Mouse (Mus musculus): Measurements from ENCODE around the gene Aebp2. TPM values are rescaled to one million over a fixed set of nuclear protein-coding genes. Genes with fewer than 3 reads are reported as not detected.

Gene Aebp2
- polyA plus RNA-seq, 1 experiment from 2014 or later: 9.2 TPM

GRCm38 (mm10) chr6:140611893-140612473 is 10.5 kb upstream of the Aebp2 start:
- Histone ChIP-seq H3K4me3 (no peak overlapping the region), H3K4me1 (no peaks in the 10 kb centered on the region), H3K36me3 (no peaks in the 10 kb centered on the region), H3K27me3 (ENCODE audit: low read depth, poor library complexity, severe bottlenecking) (no peaks in the 10 kb centered on the region), H3K27ac (no peak overlapping the region), H3K9me3 (replicated peaks) (no peaks in the 10 kb centered on the region)
- DNase-seq (ENCODE audit: low spot score): no peak
- WGBS: 88% methylated on average over 13 of the region's 13 CpGs

DNA sequence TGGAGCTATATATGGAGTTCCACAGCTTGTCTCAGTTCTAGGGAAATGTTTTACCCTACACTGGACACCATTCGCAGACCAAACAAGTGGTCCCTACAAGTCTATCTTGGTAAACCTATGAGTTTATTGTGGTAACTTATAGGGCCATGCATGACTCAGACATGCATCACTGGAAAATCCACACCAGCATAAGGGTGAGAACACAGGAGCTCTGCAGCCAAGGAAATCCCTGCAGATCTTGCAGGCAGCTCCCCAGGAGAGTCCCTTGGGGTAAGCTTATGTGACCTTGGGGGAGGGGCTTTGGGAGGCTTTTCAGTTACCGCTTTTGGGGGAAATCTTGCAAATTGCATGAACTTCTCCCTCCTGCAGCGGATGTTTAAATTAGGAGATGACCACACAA is 8.6 kb upstream of the Aebp2 start:
- Histone ChIP-seq H3K4me1 (no peaks in the 10 kb centered on the region), H3K36me3 (no peaks in the 10 kb centered on the region), H3K27ac (no peak overlapping the region), H3K9me3 (replicated peaks) (no peaks in the 10 kb centered on the region), H3K4me3 (no peak overlapping the region), H3K27me3 (ENCODE audit: low read depth, poor library complexity, severe bottlenecking) (no peaks in the 10 kb centered on the region)
- WGBS: 80% methylated on average over 3 of the region's 3 CpGs
- DNase-seq (ENCODE audit: low spot score): no peak

DNA sequence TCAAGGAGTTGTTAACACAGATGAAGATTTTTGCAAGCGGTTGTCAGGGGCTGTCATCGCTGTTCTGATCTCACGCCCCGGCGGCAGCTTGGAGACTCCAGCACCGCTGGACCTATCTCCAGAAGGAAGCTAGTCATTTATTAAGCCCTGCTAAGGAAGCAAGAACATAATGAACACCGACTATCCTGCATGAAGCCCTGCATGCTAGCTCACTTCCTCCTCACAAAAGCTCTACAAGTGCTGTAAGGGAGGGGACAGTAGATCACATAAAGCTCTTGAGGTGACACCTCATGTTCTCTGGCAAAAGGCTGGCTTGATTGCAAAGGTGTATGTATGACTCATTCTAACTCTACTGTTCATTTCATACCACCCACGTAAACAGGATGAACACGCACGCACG is 7.8 kb upstream of the Aebp2 start:
- H3K4me1 ChIP-seq: no peaks in the 10 kb centered on the region
- no peak overlapping the region for H3K27ac ChIP-seq
- no peaks in the 10 kb centered on the region for H3K27me3 ChIP-seq (ENCODE audit: low read depth, poor library complexity, severe bottlenecking)
- H3K36me3 ChIP-seq: no peaks in the 10 kb centered on the region
- no peaks in the 10 kb centered on the region for H3K9me3 ChIP-seq (replicated peaks)
- H3K4me3 ChIP-seq: no peak overlapping the region
- DNase-seq (ENCODE audit: low spot score): no peak
- 94% methylated on average over 11 of the region's 11 CpGs for WGBS

- no peak overlapping the region for H3K27ac ChIP-seq
- 61% methylated on average over 13 of the region's 13 CpGs for WGBS
These were observed 1.7 kb upstream of the Aebp2 start for GRCm38 (mm10) chr6:140620531-140621349.

DNA sequence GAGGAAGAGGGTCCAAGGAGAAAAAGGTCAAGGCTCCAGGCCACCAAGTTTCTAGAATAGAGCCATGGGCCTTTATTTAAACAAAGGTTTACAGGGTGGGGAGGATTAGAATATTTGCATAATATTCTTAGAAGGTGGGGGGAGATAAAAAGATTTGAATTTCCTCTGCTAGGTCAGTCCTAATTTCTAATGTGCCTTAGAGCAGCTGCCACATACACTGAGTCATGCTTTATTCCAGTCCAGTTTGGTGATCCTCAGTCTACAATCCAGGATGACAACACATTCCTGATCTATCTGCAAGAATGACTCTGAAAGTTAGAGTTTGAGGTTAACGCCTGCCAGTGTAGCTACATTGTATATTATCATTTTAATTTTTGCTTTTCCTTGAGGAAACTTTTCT is 841 bp upstream of the Aebp2 start:
- no peak overlapping the region for H3K4me3 ChIP-seq
- H3K27ac ChIP-seq: no peak overlapping the region
- H3K4me1 ChIP-seq: peaks cover 21% of the 10 kb centered on the region
- H3K36me3 ChIP-seq: no peaks in the 10 kb centered on the region
- H3K9me3 ChIP-seq (replicated peaks): no peaks in the 10 kb centered on the region
- no peak for DNase-seq (ENCODE audit: low spot score)
- 98% methylated on average over 1 of the region's 1 CpGs for WGBS
- H3K27me3 ChIP-seq (ENCODE audit: low read depth, poor library complexity, severe bottlenecking): peaks cover 9% of the 10 kb centered on the region

More at GRCm38 (mm10) chr6:140620531-140621349, 1.7 kb upstream of the Aebp2 start:
- H3K27me3 ChIP-seq (ENCODE audit: low read depth, poor library complexity, severe bottlenecking): peaks cover 9% of the 10 kb centered on the region
- H3K4me3 ChIP-seq: no peak overlapping the region
- H3K36me3 ChIP-seq: no peaks in the 10 kb centered on the region
- peaks cover 12% of the 10 kb centered on the region for H3K4me1 ChIP-seq
- H3K9me3 ChIP-seq (replicated peaks): no peaks in the 10 kb centered on the region
- no peak for DNase-seq (ENCODE audit: low spot score)

DNA sequence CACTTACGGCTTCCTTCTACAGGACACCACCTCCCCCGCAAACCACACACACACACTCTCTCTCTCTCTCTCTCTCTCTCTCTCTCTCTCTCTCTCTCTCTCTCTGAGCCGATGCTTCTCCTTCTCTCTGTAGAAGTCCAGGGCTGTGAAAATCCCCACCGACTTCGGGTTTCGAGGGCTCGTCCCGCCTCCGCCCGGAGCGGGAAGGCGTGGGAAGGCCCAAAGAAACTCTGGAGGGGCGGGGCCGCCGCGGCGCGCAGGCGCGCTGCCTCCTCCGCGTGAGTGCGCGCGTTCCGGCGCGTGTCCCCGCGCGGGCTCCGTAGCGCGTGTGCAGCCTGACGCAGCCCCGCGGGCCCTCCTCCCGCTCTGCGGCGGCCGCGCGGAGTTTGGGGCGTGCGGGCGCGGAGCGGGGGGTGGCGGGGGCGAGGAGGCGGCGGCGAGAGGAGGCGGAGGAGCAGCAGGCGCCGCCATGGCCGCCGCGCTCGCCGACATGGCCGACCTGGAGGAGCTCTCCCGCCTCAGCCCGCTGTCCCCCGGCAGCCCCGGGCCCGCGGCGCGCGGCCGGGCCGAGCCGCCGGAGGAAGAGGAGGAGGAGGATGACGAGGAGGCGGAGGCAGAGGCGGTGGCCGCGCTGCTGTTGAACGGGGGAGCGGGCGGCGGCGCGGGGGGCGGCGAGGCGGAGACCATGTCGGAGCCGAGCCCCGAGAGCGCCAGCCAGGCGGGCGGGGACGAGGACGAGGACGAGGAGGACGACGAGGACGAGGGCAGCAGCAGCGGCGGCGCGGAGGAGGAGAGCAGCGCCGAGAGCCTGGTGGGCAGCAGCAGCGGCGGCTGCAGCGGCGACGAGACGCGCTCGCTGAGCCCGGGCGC is 998 bp downstream of the Aebp2 start:
- peaks cover 27% of the 10 kb centered on the region for H3K4me1 ChIP-seq
- H3K27me3 ChIP-seq (ENCODE audit: low read depth, poor library complexity, severe bottlenecking): peaks cover 9% of the 10 kb centered on the region
- H3K36me3 ChIP-seq: no peaks in the 10 kb centered on the region
- WGBS: under 1% methylated on average over 99 of the region's 117 CpGs
- H3K4me3 ChIP-seq: peak overlapping the region; percentile 98
- peak; percentile 91 for DNase-seq (ENCODE audit: low spot score)
- H3K9me3 ChIP-seq (replicated peaks): no peaks in the 10 kb centered on the region
- H3K27ac ChIP-seq: peak overlapping the region; percentile 97

GRCm38 (mm10) chr6:140624096-140625051 is 1.9 kb downstream of the Aebp2 start:
- Histone ChIP-seq H3K4me1 (peaks cover 27% of the 10 kb centered on the region), H3K27me3 (ENCODE audit: low read depth, poor library complexity, severe bottlenecking) (peaks cover 9% of the 10 kb centered on the region), H3K9me3 (replicated peaks) (no peaks in the 10 kb centered on the region), H3K4me3 (peak overlapping the region; percentile 98), H3K27ac (peak overlapping the region; percentile 97), H3K36me3 (peaks cover under 1% of the 10 kb centered on the region; the same call in 1 of the 2 replicates)
- WGBS: under 1% methylated on average over 80 of the region's 80 CpGs
- peak; percentile 79 for DNase-seq (ENCODE audit: low spot score)

DNA sequence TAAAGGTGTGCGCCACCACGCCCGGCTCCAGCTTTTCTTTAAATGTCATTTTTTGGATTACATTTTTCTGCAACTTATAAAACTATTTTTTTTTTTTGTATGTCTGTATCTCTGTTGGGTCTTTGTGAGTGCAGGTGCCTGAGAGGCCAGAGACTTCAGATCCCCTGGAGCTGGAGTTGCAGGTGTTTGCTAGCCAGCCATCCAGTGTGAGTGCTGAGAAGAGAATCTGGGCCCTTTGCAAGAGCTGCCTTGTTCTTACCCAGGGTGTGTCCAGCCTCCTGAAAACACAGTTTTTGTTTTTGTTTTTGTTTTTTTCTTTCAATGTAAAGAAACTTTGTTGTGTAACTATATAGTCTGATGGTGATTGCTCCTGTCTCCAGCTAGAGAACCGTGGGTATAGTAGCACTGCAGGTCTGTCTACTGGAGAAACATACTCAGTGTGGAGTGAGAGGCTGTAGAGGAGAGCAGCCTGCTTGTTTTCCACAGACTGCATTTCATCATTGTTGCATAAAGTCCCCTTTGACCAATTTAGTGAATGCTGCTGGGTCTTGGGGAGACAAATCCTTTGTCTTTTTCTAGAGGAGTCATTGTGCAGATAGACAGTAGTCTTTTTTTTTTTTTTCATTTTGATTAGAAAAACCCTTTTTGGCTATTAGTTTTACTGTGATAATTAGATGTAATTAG is 6.9 kb downstream of the Aebp2 start:
- H3K4me1 ChIP-seq: peaks cover 23% of the 10 kb centered on the region

GRCm38 (mm10) chr6:140630306-140630705 is 7.8 kb downstream of the Aebp2 start:
- Histone ChIP-seq H3K4me1 (peaks cover 19% of the 10 kb centered on the region), H3K4me3 (no peak overlapping the region), H3K27me3 (ENCODE audit: low read depth, poor library complexity, severe bottlenecking) (no peaks in the 10 kb centered on the region), H3K9me3 (replicated peaks) (no peaks in the 10 kb centered on the region), H3K27ac (no peak overlapping the region), H3K36me3 (peaks cover 21% of the 10 kb centered on the region)
- DNase-seq (ENCODE audit: low spot score): no peak
- WGBS: 82% methylated on average over 4 of the region's 4 CpGs

More for the DNA sequence above, 6.9 kb downstream of the Aebp2 start:
- Histone ChIP-seq H3K9me3 (replicated peaks) (no peaks in the 10 kb centered on the region), H3K27me3 (ENCODE audit: low read depth, poor library complexity, severe bottlenecking) (no peaks in the 10 kb centered on the region), H3K27ac (no peak overlapping the region), H3K4me3 (no peak overlapping the region), H3K36me3 (peaks cover 13% of the 10 kb centered on the region)
- WGBS: 97% methylated on average over 4 of the region's 4 CpGs
- DNase-seq (ENCODE audit: low spot score): no peak

- H3K36me3 ChIP-seq: peaks cover 54% of the 10 kb centered on the region
- no peak for DNase-seq (ENCODE audit: low spot score)
- H3K4me1 ChIP-seq: no peaks in the 10 kb centered on the region
- no peak overlapping the region for H3K27ac ChIP-seq
- 97% methylated on average over 8 of the region's 8 CpGs for WGBS
- no peaks in the 10 kb centered on the region for H3K9me3 ChIP-seq (replicated peaks)
- H3K4me3 ChIP-seq: no peak overlapping the region
- no peaks in the 10 kb centered on the region for H3K27me3 ChIP-seq (ENCODE audit: low read depth, poor library complexity, severe bottlenecking)
These were observed 11.2 kb downstream of the Aebp2 start for GRCm38 (mm10) chr6:140633616-140634015.

DNA sequence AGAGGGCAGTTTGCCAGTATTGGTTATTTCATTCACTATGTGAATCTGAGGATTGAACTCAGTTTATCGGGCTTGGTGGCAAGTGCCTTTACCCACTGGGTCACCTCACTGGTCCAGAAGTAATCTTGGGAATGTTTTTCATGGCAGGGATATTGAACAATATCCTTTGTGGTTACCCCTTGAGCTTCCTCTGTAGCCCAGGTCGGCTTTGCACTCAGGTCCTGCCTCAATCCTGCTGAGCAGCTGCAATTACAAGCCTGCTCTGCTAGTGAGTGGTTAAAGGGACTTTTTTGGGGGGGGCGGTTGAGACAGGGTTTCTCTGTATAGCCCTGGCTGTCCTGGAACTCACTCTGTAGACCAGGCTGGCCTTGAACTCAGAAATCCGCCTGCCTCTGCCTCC is 13.8 kb downstream of the Aebp2 start:
- H3K27ac ChIP-seq: no peak overlapping the region
- WGBS: 91% methylated on average over 4 of the region's 4 CpGs
- no peak for DNase-seq (ENCODE audit: low spot score)
- no peaks in the 10 kb centered on the region for H3K27me3 ChIP-seq (ENCODE audit: low read depth, poor library complexity, severe bottlenecking)
- H3K4me1 ChIP-seq: no peaks in the 10 kb centered on the region
- H3K36me3 ChIP-seq: peaks cover 77% of the 10 kb centered on the region
- no peaks in the 10 kb centered on the region for H3K9me3 ChIP-seq (replicated peaks)
- no peak overlapping the region for H3K4me3 ChIP-seq

Measured in limb, embryonic 10.5 days (tissue).